Mouse (Mus musculus): Measurements from ENCODE around the gene Lep. TPM values are rescaled to one million over a fixed set of nuclear protein-coding genes. Genes with fewer than 3 reads are reported as not detected.
A peak's percentile ranks its signal among the peaks of the same experiment; 100 is the strongest.

The Lep gene
- not detected in 2 replicates for polyA plus RNA-seq (2012; ENCODE audit: insufficient read depth, insufficient read length, missing spikeins)

GRCm38 (mm10) chr6:29059846-29060685 lies at the start of gene Lep:
TSS of gene Lep (plus strand) at chr6:29060220.
- TF ChIP-seq CTCF (IDR thresholded peaks at IDR 0.05; ENCODE audit: low read depth, low read length) = no peak
- TF ChIP-seq POLR2A (IDR thresholded peaks at IDR 0.05; ENCODE audit: borderline replicate concordance, low read depth, low read length) = no peak
- H3K4me3 ChIP-seq (ENCODE audit: insufficient read depth, low read length) = no peak within 1 kb of the TSS
- no peaks in the 10 kb centered on the region for H3K4me1 ChIP-seq (ENCODE audit: control insufficient read depth, insufficient read depth, low read length)
- H3K27ac ChIP-seq (ENCODE audit: insufficient read depth, low read depth, low read length) = no peak within 1 kb of the TSS

GRCm38 (mm10) chr6:29011651-29012050 lies 48.4 kb upstream of the Lep start:
- Histone ChIP-seq H3K4me1 (ENCODE audit: control insufficient read depth, insufficient read depth, low read length) (no peaks in the 10 kb centered on the region), H3K4me3 (ENCODE audit: insufficient read depth, low read length) (no peak overlapping the region), H3K27ac (ENCODE audit: insufficient read depth, low read depth, low read length) (no peak overlapping the region)
- TF ChIP-seq CTCF (IDR thresholded peaks at IDR 0.05; ENCODE audit: low read depth, low read length) = no peak
- TF ChIP-seq POLR2A (IDR thresholded peaks at IDR 0.05; ENCODE audit: borderline replicate concordance, low read depth, low read length) = no peak

DNA sequence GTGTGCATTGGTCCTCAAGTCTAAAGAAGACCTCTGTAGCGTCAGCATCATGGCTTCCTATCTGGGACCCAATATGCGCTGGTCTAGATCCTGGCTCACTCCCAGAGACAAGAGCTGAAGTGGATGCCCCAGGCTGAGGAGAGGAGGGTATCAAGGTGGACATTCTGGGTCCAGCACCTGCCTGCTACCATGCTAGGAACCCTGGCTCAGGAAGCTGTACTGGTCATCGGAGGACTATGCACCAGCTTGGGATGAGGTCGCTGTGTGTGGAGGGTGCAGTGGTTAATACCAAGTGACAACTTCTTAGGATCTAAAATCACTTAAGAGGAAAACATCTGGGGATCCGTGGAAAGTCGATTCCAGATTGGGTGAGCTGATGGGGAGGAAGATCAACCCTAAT lies 46.8 kb upstream of the Lep start:
- Histone ChIP-seq H3K27ac (ENCODE audit: insufficient read depth, low read depth, low read length) (no peak overlapping the region), H3K4me3 (ENCODE audit: insufficient read depth, low read length) (no peak overlapping the region), H3K4me1 (ENCODE audit: control insufficient read depth, insufficient read depth, low read length) (no peaks in the 10 kb centered on the region)
- TF ChIP-seq CTCF (IDR thresholded peaks at IDR 0.05; ENCODE audit: low read depth, low read length) (no peak), POLR2A (IDR thresholded peaks at IDR 0.05; ENCODE audit: borderline replicate concordance, low read depth, low read length) (no peak)

DNA sequence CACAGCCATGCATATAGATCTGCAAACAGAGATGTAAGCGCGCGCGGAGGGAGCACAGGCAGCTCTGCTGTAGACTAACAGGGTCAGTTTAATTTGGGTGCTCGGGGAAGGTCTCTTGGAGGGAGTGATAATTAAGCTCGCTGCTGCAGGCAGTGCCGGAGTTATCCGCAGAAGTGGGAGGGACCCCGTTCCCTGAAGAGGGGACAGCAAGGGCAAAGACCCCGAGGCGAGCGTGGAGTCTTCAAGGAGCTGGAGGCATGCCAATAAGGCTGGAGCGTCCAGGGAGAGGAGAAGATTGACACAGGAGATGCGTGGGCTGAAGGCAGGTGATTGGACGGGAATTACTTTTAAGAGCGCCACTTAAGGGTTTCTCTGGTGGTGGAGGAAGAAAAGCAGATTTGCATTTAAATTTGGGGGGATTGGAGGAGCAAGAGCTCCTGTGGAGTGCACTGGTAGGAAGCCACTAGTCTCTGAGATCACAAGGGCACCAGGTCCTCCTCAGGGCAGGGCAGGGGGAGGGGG lies 43.1 kb upstream of the Lep start:
- no peak for TF ChIP-seq CTCF (IDR thresholded peaks at IDR 0.05; ENCODE audit: low read depth, low read length)
- TF ChIP-seq POLR2A (IDR thresholded peaks at IDR 0.05; ENCODE audit: borderline replicate concordance, low read depth, low read length) = no peak

DNA sequence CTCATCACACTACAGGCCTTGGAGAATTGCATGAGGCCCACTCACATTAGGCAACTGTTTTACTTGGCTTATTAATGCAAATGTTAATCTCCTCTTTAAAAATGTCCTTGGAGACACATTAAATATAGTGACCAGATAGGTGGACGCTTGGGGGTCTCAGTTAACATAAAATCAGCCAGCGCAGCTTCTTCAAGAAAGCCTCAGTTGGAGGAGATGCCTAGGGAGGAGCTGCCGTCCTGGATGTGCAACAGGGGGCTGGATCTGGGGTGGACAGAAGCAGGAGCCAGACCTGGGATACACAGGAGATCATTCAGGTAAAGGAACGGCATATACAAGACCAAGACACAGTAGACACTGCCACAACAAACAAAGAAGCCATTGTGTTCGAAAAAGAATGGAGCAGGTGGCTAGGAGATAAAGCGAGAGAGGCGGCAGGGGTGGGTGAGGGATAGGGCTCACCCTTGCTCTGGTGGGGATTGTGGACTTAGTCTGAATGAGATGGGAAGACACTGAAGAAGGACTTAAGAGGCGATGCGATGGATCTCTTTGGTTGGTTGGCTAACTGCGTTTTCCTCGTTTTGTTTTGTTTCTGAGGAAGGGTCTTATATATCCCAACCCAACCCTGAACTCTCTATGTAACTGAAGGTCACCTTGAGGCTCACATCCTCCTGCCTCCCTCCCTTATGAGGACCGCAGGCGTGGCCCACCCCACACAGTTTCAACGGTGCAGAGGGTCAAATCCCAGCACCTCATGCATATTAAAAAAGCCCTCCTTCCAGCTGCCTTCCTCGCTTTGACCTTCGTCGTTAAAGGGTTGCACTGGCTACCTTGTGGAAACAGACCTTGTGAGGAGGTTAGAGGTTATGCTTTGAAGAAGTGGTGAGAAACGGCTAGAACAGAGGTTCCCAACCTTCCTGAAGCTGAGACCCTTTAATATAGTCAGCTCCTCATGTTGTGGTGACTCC lies 40.0 kb upstream of the Lep start:
- H3K27ac ChIP-seq (ENCODE audit: insufficient read depth, low read depth, low read length) = no peak overlapping the region
- H3K4me1 ChIP-seq (ENCODE audit: control insufficient read depth, insufficient read depth, low read length) = no peaks in the 10 kb centered on the region
- TF ChIP-seq CTCF (IDR thresholded peaks at IDR 0.05; ENCODE audit: low read depth, low read length) (no peak), POLR2A (IDR thresholded peaks at IDR 0.05; ENCODE audit: borderline replicate concordance, low read depth, low read length) (no peak)
- no peak overlapping the region for H3K4me3 ChIP-seq (ENCODE audit: insufficient read depth, low read length)

More for the DNA sequence above, 43.1 kb upstream of the Lep start:
- Histone ChIP-seq H3K4me1 (ENCODE audit: control insufficient read depth, insufficient read depth, low read length) (no peaks in the 10 kb centered on the region), H3K27ac (ENCODE audit: insufficient read depth, low read depth, low read length) (no peak overlapping the region), H3K4me3 (ENCODE audit: insufficient read depth, low read length) (no peak overlapping the region)

DNA sequence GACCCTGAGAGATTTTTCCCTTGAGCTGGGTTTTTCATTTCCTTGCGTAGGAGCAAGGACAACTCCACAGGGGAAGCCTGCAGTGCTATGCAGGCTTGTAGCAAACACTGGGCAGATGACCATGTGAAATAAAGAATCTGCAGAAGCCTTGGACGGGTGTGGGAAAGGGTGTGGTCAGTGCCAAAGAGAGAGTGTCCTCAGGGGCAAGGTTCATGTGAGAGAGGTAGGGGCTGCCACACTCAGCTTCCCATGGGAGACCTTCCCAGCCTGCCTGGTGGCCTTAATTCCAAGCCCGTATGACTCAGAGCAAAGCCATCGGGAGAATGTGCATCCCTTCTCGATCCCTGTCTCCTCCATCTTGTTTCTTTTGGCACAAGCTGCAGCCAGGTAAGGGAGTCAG lies 39.1 kb upstream of the Lep start:
- Histone ChIP-seq H3K4me1 (ENCODE audit: control insufficient read depth, insufficient read depth, low read length) (no peaks in the 10 kb centered on the region), H3K27ac (ENCODE audit: insufficient read depth, low read depth, low read length) (no peak overlapping the region), H3K4me3 (ENCODE audit: insufficient read depth, low read length) (no peak overlapping the region)
- no peak for TF ChIP-seq POLR2A (IDR thresholded peaks at IDR 0.05; ENCODE audit: borderline replicate concordance, low read depth, low read length)
- TF ChIP-seq CTCF (IDR thresholded peaks at IDR 0.05; ENCODE audit: low read depth, low read length) = no peak

DNA sequence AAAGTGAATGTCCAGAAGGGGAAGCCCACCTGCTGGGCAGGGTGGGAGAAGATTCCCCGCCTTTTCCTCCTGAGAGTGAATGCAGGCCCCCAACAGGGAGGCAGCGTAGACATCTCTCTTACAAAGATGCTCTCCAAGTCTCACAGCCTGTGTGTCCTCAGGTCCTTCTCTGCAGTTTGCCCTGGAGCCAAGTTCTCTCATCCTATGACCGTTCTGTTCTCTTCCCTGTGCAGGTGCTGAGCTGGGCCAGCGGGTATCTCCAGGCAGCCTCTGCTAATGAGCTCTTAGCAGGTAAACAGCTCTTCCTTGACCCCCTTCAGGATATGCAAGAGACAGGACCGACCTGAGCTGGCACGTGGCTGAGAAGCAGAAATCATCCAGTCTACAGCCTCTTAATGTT lies 38.5 kb upstream of the Lep start:
- Histone ChIP-seq H3K4me3 (ENCODE audit: insufficient read depth, low read length) (no peak overlapping the region), H3K27ac (ENCODE audit: insufficient read depth, low read depth, low read length) (no peak overlapping the region), H3K4me1 (ENCODE audit: control insufficient read depth, insufficient read depth, low read length) (no peaks in the 10 kb centered on the region)
- TF ChIP-seq CTCF (IDR thresholded peaks at IDR 0.05; ENCODE audit: low read depth, low read length) = no peak
- no peak for TF ChIP-seq POLR2A (IDR thresholded peaks at IDR 0.05; ENCODE audit: borderline replicate concordance, low read depth, low read length)

DNA sequence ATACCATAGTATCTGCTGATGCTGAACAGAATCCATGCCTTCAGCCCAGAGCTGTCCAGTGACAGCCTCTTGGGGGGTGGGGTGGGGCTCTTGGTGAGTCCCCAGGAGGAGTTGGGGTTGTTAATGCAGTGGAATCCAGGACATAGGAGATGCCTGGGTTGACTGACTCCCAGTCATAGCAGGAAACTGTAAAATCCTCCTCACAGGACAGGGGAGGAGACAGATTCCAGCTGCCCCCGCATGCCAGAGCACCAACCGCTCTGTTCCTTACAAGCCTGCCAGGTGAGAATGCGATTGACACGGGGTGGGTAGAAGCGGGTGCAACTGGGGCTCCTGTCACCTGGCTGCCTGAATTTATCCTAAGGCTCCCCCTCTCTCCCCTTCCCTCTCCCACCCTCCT lies 37.9 kb upstream of the Lep start:
- no peaks in the 10 kb centered on the region for H3K4me1 ChIP-seq (ENCODE audit: control insufficient read depth, insufficient read depth, low read length)
- TF ChIP-seq POLR2A (IDR thresholded peaks at IDR 0.05; ENCODE audit: borderline replicate concordance, low read depth, low read length) (no peak), CTCF (IDR thresholded peaks at IDR 0.05; ENCODE audit: low read depth, low read length) (no peak)

DNA sequence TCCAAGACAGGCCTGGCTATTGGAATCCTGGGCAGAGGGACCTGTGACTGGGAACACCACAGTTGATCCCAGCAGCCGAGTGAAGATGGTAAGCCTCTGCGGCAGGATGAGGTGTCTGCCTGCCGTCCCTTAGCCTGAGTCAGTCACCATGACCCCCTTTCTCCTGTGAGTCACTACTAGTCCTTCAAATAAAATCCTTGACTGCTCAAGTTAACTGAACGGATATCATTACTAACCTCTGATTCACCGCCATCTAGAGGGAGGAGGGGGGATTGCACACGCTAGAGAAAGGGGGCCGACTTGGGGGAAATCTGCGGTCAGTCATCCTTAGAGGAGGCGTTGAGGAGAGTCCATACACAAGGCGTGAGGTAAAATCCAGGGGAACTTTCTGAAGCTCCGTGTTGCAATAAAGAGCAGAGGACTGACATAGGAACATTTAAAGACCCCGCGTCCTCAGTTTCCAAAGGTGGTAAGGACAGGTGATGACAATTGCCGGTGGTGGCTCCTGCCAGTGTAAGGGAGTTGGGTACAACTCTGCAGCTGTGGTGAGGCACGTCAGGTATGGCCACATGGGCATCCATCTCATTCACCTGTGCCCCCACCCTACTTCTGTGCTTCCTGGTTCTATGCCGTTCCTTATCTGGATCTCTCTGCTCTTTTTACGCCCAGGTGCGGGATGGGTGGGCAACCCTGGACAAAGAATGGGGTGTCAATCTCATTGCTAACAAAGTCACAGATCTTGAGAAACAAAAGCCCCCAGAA lies 36.6 kb upstream of the Lep start:
- H3K27ac ChIP-seq (ENCODE audit: insufficient read depth, low read depth, low read length) = no peak overlapping the region
- H3K4me3 ChIP-seq (ENCODE audit: insufficient read depth, low read length) = no peak overlapping the region
- TF ChIP-seq CTCF (IDR thresholded peaks at IDR 0.05; ENCODE audit: low read depth, low read length) (peak; percentile 19), POLR2A (IDR thresholded peaks at IDR 0.05; ENCODE audit: borderline replicate concordance, low read depth, low read length) (no peak)
- no peaks in the 10 kb centered on the region for H3K4me1 ChIP-seq (ENCODE audit: control insufficient read depth, insufficient read depth, low read length)

More for the DNA sequence above, 37.9 kb upstream of the Lep start:
- no peak overlapping the region for H3K27ac ChIP-seq (ENCODE audit: insufficient read depth, low read depth, low read length)
- no peak overlapping the region for H3K4me3 ChIP-seq (ENCODE audit: insufficient read depth, low read length)
